Mouse (Mus musculus) frontal cortex, postnatal 10 days (tissue): ENCODE measurements around the gene Gba.
A peak's percentile ranks its signal among the peaks of the same experiment; 100 is the strongest.
"Not testable (repeated sequence)": the region's sequence is repeated elsewhere in the genome, so short reads cannot be mapped to it uniquely, and the experiment has no call there.

Experiments used
- DNase-seq, 2 experiments: peaks; one replicate each; pipeline ENCODE4 v3.0.0; 2022; ENCODE audit warnings: low spot score in 2 of 2, mixed read lengths in 1 of 2

The Gba gene

GRCm38 (mm10) chr3:89214681-89215411, 12.1 kb downstream of the Gba start, which contains the start of gene Thbs3:
Thbs3 (plus strand) TSS chr3:89215180.
- DNase-seq: peak in 1 of 2 experiments; percentile 34

DNA sequence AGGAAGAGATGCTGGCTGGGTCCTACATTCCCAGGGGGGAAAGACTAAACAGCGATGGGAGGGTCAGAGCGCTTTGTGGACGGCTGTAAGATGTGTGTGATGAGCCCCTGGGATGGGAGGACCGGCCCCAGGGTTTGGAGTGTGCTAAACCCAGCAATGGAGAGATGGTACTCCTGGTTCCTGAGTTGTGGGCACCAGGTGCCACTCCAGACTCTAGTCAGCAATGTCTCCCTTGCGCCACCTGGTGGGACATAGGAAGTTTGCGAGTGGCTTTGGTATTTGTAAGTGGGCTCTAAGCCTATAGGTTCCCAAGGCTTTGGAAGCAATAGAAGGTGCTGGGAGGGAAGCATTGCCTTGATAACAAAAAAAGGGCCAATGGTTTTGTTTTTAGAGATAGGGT, 13.1 kb downstream of the Gba start:
- peak; percentile 74 to 81 for DNase-seq

DNA sequence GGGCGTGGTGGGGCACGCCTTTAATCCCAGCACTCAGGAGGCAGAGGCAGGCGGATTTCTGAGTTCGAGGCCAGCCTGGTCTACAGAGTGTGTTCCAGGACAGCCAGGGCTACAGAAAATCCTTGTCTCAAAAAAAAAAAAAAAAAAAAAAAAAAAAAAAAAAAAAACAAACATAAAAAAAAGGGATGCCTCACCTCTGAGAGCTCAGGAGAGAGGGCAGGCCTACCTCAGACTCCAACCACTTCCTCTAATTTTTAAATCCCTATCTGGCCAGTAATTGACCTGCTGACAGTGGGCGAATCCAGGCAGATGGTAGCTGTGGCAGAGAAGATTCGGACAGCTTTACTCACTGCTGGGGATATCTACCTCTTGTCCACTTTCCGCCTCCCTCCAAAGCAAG, 13.7 kb downstream of the Gba start:
- DNase-seq: not testable (repeated sequence)

DNA sequence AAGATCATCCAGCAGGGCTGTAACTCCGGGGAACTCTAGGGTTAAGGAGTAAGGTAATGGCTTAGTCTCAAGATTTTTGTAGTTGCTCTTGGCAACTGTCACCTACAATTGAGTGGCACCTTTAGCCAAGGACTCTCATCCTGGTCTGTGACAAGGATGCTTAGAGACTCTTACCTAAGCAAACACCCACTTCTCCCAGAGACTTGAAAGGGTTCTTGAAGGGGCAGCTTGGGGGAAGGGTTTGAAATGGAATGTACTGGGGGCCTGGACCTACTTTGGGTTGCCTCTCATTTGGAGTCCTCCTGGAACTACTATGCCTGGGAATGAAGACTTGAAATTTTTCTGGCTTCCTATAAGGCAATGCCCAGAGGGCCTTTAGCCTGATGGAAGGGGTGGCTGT, 15.5 kb downstream of the Gba start:
- no peak for DNase-seq

- no peak for DNase-seq
Observed at GRCm38 (mm10) chr3:89219546-89219945, 16.8 kb downstream of the Gba start.

DNA sequence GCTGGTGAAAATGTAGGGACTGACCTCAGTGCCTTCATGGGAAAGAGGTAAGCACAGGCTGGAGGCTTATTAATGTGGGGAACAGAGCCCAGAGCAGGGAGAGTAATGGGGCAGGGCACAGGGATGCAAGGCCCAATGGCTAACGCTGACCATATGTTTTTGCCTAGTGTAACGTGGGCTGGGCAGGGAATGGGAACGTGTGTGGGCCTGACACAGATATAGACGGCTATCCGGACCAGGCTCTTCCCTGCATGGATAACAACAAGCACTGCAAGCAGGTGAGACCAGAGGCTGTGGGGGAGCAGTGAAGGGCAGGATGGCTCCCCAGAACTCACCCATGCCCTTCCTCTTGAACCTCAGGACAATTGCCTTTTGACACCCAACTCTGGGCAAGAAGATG, 18.4 kb downstream of the Gba start:
- no peak for DNase-seq

- DNase-seq: no peak
Observed at GRCm38 (mm10) chr3:89224796-89225195, 22.1 kb downstream of the Gba start.

- no peak for DNase-seq
Observed at GRCm38 (mm10) chr3:89225321-89225815, 22.6 kb downstream of the Gba start.

DNA sequence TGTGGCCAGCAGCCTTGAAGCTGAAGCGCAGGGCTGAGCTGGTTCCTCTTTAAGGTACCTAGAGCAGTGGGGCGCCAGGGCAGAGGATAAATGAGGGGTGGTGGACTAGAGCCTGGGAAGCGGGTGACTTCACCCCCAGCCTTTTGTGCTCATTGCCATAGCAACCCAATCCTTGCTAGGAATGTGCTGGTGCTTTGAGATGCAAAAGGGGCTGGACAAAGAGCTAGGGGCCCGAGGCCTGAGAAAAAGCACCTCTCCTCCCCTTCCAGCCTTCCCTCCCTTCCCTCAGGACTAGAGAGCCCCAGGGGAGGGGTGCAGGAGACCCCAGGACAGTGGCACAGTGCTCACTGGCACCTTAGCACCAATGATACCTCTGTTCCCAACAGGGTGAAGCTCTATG, 23.2 kb downstream of the Gba start:
- DNase-seq: peak in 1 of 2 experiments; percentile 48

DNA sequence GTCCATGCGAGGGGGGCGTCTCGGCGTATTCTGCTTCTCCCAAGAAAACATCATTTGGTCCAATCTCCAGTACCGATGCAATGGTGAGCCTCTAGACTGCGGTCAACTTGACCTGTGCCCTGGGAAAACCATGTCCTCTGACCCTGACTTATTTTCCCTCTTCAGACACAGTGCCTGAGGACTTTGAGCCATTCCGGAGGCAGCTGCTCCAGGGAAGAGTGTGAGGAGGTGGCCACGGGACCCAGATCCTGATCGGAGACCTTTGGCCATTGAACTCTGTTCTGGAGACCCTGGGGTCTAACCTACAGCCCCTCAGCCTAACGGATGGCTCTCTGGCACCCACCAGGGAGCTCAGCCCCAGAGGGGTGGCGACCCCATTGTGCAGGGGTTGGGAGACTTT, 23.6 kb downstream of the Gba start:
- no peak for DNase-seq

GRCm38 (mm10) chr3:89226900-89227299, 24.2 kb downstream of the Gba start, which contains the start of gene Mtx1:
Mtx1 (minus strand) TSS chr3:89227088.
- no peak for DNase-seq

DNA sequence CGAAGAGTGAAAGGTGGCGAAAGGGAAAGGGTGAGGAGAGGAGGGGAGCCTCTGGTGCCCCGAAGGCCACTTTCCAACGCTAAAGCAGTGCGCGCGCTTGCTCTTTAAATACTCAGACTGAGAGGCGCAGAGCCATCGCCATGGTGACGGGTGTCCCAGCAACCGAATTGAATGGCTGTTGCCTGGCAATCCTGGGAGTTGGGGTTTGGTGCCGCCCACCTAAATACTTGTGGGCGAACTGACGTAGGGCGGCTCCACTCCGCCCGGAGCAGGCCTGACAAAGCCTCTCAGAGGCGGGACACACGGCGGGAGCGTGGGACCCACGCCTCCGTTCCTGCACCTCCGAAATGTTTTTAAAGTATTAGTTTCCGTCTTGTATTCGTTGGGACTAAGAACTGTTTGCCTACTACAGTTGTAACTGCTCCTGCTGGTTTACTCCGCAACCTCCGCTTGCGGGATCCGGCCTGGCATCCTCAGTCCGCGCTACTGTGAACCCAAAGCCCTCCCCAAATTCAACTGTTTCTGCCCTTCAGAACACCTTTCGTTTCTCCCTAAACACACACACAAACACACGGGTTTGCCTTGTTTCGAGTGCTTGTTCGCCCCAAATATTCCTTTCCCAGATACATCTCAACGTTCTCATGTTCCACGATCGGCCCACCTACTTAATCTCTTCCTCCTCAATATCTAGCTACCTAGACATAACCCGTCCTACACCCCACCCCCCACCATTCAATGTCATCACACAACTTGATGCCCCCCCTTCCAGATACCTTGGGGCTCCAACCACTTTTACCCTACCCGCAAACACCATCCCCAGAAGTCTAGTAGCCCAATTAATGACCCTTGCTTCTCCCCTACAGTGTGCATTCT, 24.8 kb downstream of the Gba start:
- DNase-seq: peak; percentile 89 to 90

DNA sequence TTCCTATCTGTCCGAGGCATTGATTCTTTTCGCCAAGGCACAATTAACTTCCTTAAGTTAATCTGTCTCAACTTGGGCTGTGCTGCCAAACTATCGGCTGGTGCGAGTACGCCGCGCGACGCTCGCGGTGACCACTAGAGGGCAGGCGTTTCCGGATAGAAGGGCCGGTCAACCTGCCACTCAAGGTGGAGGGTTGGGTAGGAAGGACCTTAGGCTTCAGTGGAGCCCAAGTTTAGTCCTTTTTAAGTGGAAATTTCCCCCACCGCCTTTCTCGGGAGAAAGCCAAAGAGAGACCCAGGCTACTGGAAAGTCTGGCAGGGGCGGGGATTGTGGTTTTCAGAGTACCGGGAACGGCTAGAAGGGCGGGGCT, 25.4 kb downstream of the Gba start:
- DNase-seq: peak; percentile 59 to 72

GRCm38 (mm10) chr3:89228836-89229235, 26.1 kb downstream of the Gba start, which contains the start of gene Muc1:
Muc1 (plus strand) TSS chr3:89229057.
- no peak for DNase-seq

DNA sequence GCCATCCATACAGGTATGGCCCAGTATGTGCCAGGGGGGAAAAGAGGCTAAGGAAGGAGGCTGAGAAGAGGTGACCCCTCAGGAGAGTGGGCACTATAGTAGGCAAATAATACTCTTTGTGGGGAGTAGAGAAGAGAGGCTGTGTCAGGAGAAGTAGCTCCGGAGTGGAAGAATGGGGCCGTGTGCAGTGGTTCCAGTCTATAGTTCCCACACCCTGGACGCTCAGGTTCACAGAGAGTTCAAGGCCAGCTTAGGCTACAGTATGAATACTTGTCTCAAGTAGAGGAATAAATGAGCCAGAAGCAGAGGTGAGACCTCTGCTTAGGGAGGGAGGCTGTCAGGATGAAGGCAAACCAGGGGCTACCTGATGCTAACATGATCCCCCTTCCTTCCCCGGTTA, 26.5 kb downstream of the Gba start:
- DNase-seq: no peak

DNA sequence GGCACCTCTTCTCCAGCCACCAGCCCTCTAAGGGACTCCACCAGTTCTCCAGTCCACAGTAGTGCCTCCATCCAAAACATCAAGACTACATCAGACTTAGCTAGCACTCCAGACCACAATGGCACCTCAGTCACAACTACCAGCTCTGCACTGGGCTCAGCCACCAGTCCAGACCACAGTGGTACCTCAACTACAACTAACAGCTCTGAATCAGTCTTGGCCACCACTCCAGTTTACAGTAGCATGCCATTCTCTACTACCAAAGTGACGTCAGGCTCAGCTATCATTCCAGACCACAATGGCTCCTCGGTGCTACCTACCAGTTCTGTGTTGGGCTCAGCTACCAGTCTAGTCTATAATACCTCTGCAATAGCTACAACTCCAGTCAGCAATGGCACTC, 27.8 kb downstream of the Gba start:
- no peak for DNase-seq

- no peak for DNase-seq
Observed at GRCm38 (mm10) chr3:89231345-89231744, 28.6 kb downstream of the Gba start.

DNA sequence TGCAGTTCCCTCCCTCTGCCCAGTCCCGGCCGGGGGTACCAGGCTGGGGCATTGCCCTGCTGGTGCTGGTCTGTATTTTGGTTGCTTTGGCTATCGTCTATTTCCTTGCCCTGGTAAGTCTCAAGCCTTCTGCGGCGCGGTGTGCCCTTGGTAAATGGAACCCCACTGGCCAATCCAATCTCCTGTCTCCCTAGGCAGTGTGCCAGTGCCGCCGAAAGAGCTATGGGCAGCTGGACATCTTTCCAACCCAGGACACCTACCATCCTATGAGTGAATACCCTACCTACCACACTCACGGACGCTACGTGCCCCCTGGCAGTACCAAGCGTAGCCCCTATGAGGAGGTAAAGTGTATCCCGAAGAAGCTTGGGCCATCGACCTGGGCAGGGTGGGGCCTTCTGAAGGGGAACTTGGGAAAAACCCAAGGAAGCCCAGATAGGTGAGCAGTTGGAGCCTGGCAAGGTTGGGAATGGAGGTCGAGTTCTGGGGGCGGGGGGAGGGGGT, 29.1 kb downstream of the Gba start:
- DNase-seq: no peak

DNA sequence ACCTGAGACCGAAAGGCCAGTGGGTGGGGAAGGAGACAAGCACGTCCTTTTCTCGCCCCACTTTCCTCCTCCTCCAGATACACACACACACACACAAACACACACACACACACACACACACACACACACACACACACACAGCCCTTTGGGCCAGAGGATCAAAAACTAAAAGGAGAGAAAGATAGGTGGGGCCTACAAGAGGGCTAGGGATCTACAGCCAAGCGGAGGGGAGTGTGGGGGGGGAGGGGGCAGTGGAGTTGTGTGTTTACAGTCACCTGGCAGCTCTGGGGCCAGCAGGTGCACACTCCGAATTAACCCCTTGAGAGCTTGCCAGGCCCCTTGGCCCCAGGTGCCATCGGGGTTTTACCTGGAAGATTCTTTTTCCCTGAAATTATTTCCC, 29.9 kb downstream of the Gba start:
- no peak for DNase-seq

DNA sequence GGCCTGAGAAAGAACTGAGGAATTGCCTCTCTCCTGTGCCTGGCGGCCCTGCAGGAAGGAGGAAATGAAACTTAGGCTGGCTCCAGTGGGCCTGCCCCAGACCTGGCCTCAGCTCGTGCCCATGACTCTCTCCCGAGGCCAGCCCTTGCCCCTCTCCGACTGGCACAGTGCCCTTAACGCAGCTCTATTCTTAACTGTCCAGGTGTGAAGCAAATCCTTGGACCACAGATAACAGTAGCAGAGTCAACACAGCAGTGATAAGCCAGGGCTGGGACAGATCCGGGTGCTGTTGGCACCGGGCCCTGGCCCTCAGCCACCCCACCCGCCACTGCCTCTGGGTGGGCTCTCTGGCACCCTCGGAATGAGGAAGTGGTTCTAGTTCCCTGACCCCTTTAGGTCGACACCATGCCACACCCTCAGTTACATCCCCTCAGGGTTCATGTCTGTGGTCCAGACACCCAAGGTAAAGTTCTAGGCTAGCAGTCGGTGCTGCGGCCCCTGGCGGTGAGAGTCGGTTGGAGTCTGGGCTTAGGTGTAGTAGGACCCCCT, 30.9 kb downstream of the Gba start:
- no peak for DNase-seq

GRCm38 (mm10) chr3:89236516-89236915, 33.8 kb downstream of the Gba start:
- no peak for DNase-seq

DNA sequence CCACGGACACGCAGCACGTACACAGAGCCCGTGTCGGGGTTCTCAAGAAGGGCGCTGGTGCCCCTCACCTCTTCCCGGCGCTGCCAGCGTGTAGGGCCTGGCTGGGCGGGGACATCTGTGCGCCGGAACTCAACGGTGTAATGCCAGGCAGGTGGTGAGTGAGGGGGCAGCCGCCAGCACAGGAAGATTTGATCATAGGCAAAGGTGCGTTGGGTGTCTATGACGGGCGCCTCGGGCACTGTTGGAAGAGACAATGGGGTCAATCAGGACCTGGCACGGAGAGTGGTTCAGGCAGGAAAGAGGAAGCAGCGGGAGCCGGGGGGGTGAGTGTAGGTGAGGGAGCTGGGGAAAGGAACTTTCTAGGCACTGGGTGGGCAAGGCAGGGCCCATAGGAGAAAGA, 35.0 kb downstream of the Gba start:
- no peak for DNase-seq
